Mouse (Mus musculus) neural tube, embryonic 15.5 days (tissue): ENCODE measurements around the gene Sympk. TPM values are rescaled to one million over a fixed set of nuclear protein-coding genes. Genes with fewer than 3 reads are reported as not detected.

ENCODE experiments used
- ATAC-seq: fragments of 200-750 bp; cut with Nextera tagmentation; 2 replicates; pipeline ENCODE4 v1.8.0; 2017; ENCODE audit warnings: mild to moderate bottlenecking, moderate TSS enrichment, moderate library complexity; ENCODE audit not compliant: low FRiP score
- H3K27ac ChIP-seq: fragments of 300-500 bp; sonication (generic); replicated peaks from 2 replicates; pipeline ENCODE4 v1.5.1; 2015; ENCODE audit warnings: mild to moderate bottlenecking, inconsistent platforms
- H3K27me3 ChIP-seq: fragments of 300-500 bp; sonication (generic); replicated peaks from 2 replicates; pipeline ENCODE4 v1.6.1; 2015; ENCODE audit warnings: inconsistent platforms
- H3K36me3 ChIP-seq: fragments of 300-500 bp; sonication (generic); 2 replicates; pipeline ENCODE4 v1.6.1; 2015; ENCODE audit warnings: inconsistent platforms
- H3K4me1 ChIP-seq: fragments of 300-500 bp; sonication (generic); 2 replicates; pipeline ENCODE4 v1.6.1; 2015; ENCODE audit warnings: inconsistent platforms
- H3K4me2 ChIP-seq: fragments of 300-500 bp; sonication (generic); 2 replicates; pipeline ENCODE4 v1.6.1; 2015; ENCODE audit warnings: inconsistent platforms, mild to moderate bottlenecking, moderate library complexity
- H3K4me3 ChIP-seq: fragments of 300-500 bp; sonication (generic); replicated peaks from 2 replicates; pipeline ENCODE4 v1.5.1; 2015; ENCODE audit warnings: mild to moderate bottlenecking, inconsistent platforms
- H3K9ac ChIP-seq: fragments of 300-500 bp; sonication (generic); replicated peaks from 2 replicates; pipeline ENCODE4 v1.6.1; 2015; ENCODE audit warnings: mild to moderate bottlenecking, inconsistent platforms
- H3K9me3 ChIP-seq: fragments of 300-500 bp; sonication (generic); replicated peaks from 2 replicates; pipeline ENCODE4 v1.6.1; 2016; ENCODE audit warnings: inconsistent platforms
- WGBS: fragments of 180-500 bp; shearing (Covaris S2); methylation state at CpG from one replicate; pipeline ENCODE4 v1.1.7; 2015; ENCODE audit warnings: mixed read lengths; 5-methylcytosine and 5-hydroxymethylcytosine counted together
- polyA plus RNA-seq: library from polyadenylated mRNA; unstranded; fragments of >200 nt; fragmentation: Nextera tagmentation; extraction: Ambion mirVana; gene quantifications from 2 replicates; pipeline ENCODE4 v1.2.1, GENCODE M21; 2015

The Sympk gene
- polyA plus RNA-seq, 1 experiment from 2014 or later, result 26.4 TPM

- Histone ChIP-seq H3K9me3 (no peaks in the 10 kb centered on the region), H3K4me3 (no peak overlapping the region), H3K9ac (no peak overlapping the region), H3K4me2 (no peak overlapping the region), H3K27ac (no peak overlapping the region), H3K36me3 (peaks cover 10% of the 10 kb centered on the region), H3K4me1 (peaks cover 62% of the 10 kb centered on the region), H3K27me3 (no peaks in the 10 kb centered on the region)
- WGBS, result 33% methylated on average over 9 of the region's 9 CpGs
- no peak for ATAC-seq
Observed at GRCm38 (mm10) chr7:18998835-18999234, 25.3 kb upstream of the Sympk start.

- no peaks in the 10 kb centered on the region for H3K9me3 ChIP-seq
- ATAC-seq, result no peak
- peak overlapping the region; percentile 54 for H3K4me2 ChIP-seq
- H3K36me3 ChIP-seq, result peaks cover 9% of the 10 kb centered on the region
- H3K4me1 ChIP-seq, result peaks cover 57% of the 10 kb centered on the region
- no peaks in the 10 kb centered on the region for H3K27me3 ChIP-seq
- peak overlapping the region; percentile 31 for H3K4me3 ChIP-seq
- H3K27ac ChIP-seq, result no peak overlapping the region
- H3K9ac ChIP-seq, result peak overlapping the region; percentile 20
- WGBS, result 53% methylated on average over 10 of the region's 10 CpGs
Observed at GRCm38 (mm10) chr7:19000421-19000820, 23.8 kb upstream of the Sympk start.

- Histone ChIP-seq H3K9ac (peak overlapping the region; percentile 20; the same call in 1 of the 2 replicates), H3K4me1 (peaks cover 64% of the 10 kb centered on the region), H3K36me3 (peaks cover 17% of the 10 kb centered on the region), H3K27ac (peak overlapping the region; percentile 79; the same call in 1 of the 2 replicates), H3K4me2 (peak overlapping the region; percentile 54), H3K9me3 (no peaks in the 10 kb centered on the region), H3K4me3 (peak overlapping the region; percentile 31), H3K27me3 (no peaks in the 10 kb centered on the region)
- 32% methylated on average over 18 of the region's 18 CpGs for WGBS
- no peak for ATAC-seq
Observed at GRCm38 (mm10) chr7:19001066-19001806, 22.9 kb upstream of the Sympk start.

- Histone ChIP-seq H3K36me3 (peaks cover 16% of the 10 kb centered on the region), H3K27ac (peak overlapping the region; percentile 79; the same call in 1 of the 2 replicates), H3K4me3 (no peak overlapping the region), H3K9ac (0 out of 2 replicates have a peak overlapping the region, but pooled peaks have one; percentile 20), H3K4me2 (peak overlapping the region; percentile 75), H3K9me3 (no peaks in the 10 kb centered on the region), H3K4me1 (peaks cover 69% of the 10 kb centered on the region), H3K27me3 (no peaks in the 10 kb centered on the region)
- 36% methylated on average over 3 of the region's 3 CpGs for WGBS
- ATAC-seq, result no peak
Observed at GRCm38 (mm10) chr7:19001807-19002085, 22.4 kb upstream of the Sympk start.

- Histone ChIP-seq H3K27ac (peak overlapping the region; percentile 79), H3K4me1 (peaks cover 73% of the 10 kb centered on the region), H3K9ac (peak overlapping the region; percentile 60), H3K9me3 (no peaks in the 10 kb centered on the region), H3K36me3 (peaks cover 18% of the 10 kb centered on the region), H3K4me2 (peak overlapping the region; percentile 75), H3K4me3 (peak overlapping the region; percentile 43; the same call in 1 of the 2 replicates), H3K27me3 (no peaks in the 10 kb centered on the region)
- ATAC-seq, result no peak
- 36% methylated on average over 4 of the region's 4 CpGs for WGBS
Observed at GRCm38 (mm10) chr7:19002115-19002514, 22.1 kb upstream of the Sympk start.

- Histone ChIP-seq H3K4me1 (peaks cover 78% of the 10 kb centered on the region), H3K4me3 (peak overlapping the region; percentile 43), H3K9me3 (no peaks in the 10 kb centered on the region), H3K4me2 (peak overlapping the region; percentile 75), H3K27me3 (no peaks in the 10 kb centered on the region), H3K27ac (peak overlapping the region; percentile 79), H3K9ac (peak overlapping the region; percentile 60), H3K36me3 (peaks cover 20% of the 10 kb centered on the region)
- 1% methylated on average over 17 of the region's 17 CpGs for WGBS
- ATAC-seq, result peak; percentile 61
Observed at GRCm38 (mm10) chr7:19002848-19003498, 21.2 kb upstream of the Sympk start.

- H3K27ac ChIP-seq, result peak within 1 kb of the TSS; percentile 94
- peak within 1 kb of the TSS; percentile 98 for H3K4me2 ChIP-seq
- H3K27me3 ChIP-seq, result no peaks in the 10 kb centered on the region
- under 1% methylated on average over 86 of the region's 90 CpGs for WGBS
- H3K4me1 ChIP-seq, result peaks cover 71% of the 10 kb centered on the region
- H3K36me3 ChIP-seq, result peaks cover 20% of the 10 kb centered on the region
- ATAC-seq, result peak; percentile 61
- H3K9me3 ChIP-seq, result no peaks in the 10 kb centered on the region
- peak within 1 kb of the TSS; percentile 87 for H3K9ac ChIP-seq
- peak within 1 kb of the TSS; percentile 84 for H3K4me3 ChIP-seq
Observed at GRCm38 (mm10) chr7:19003902-19004630, 20.1 kb upstream of the Sympk start, which contains the start of gene Irf2bp1. Gene Irf2bp1 (plus strand): TSS chr7:19004044.

GRCm38 (mm10) chr7:19004631-19005079, 19.5 kb upstream of the Sympk start:
- Histone ChIP-seq H3K4me2 (peak overlapping the region; percentile 98), H3K4me3 (peak overlapping the region; percentile 84), H3K27me3 (no peaks in the 10 kb centered on the region), H3K4me1 (peaks cover 66% of the 10 kb centered on the region), H3K9me3 (no peaks in the 10 kb centered on the region), H3K9ac (peak overlapping the region; percentile 87), H3K36me3 (peaks cover 17% of the 10 kb centered on the region), H3K27ac (peak overlapping the region; percentile 94)
- ATAC-seq, result 0 out of 2 replicates have a peak, but pooled peaks have one; percentile 2
- WGBS, result 5% methylated on average over 34 of the region's 34 CpGs

- Histone ChIP-seq H3K4me2 (peak overlapping the region; percentile 98), H3K4me3 (peak overlapping the region; percentile 84), H3K27me3 (no peaks in the 10 kb centered on the region), H3K36me3 (peaks cover 17% of the 10 kb centered on the region), H3K27ac (no peak overlapping the region), H3K9ac (peak overlapping the region; percentile 87), H3K9me3 (no peaks in the 10 kb centered on the region), H3K4me1 (peaks cover 58% of the 10 kb centered on the region)
- 81% methylated on average over 34 of the region's 34 CpGs for WGBS
- no peak for ATAC-seq
Observed at GRCm38 (mm10) chr7:19005417-19006121, 18.6 kb upstream of the Sympk start.

- 6% methylated on average over 12 of the region's 12 CpGs for WGBS
- no peak overlapping the region for H3K27ac ChIP-seq
- H3K9me3 ChIP-seq, result no peaks in the 10 kb centered on the region
- 0 out of 2 replicates have a peak overlapping the region, but pooled peaks have one; percentile 7 for H3K4me3 ChIP-seq
- H3K4me2 ChIP-seq, result peak overlapping the region; percentile 98
- ATAC-seq, result no peak
- peaks cover 17% of the 10 kb centered on the region for H3K36me3 ChIP-seq
- H3K27me3 ChIP-seq, result no peaks in the 10 kb centered on the region
- no peak overlapping the region for H3K9ac ChIP-seq
- H3K4me1 ChIP-seq, result peaks cover 49% of the 10 kb centered on the region
Observed at GRCm38 (mm10) chr7:19006476-19006875, 17.7 kb upstream of the Sympk start.
